Mouse (Mus musculus): ENCODE measurements at regions not wholly inside any gene's neighbourhood (a gene's known extent, or its start where the extent isn't known, plus 50 kb on each side); places are given as distances from the start of the nearest gene placed in this dataset.
A peak's percentile ranks its signal among the peaks of the same experiment; 100 is the strongest.

GRCm38 (mm10) chr15:56604266-56604665 is 873.2 kb downstream of the Slc22a22 start:
- DNase-seq: no peak

DNA sequence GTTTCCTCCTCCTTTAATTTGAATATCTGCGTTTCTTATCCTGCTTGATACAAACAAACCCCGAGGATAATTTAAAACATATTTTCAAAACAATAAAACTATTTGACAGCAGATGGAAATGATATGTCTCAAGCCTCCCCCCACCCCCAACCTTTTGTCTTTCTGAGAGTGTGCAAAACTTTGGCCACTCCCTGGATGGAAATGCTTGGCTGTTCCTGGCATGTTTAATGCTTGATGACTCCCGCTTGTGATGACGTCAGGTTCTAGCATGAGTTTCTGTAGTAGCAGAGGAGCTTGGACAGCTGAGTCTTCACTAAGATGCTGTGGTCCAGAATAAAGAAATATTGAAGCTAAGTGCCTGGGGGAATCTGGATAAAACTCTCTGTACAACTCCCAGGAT is 884.8 kb downstream of the Slc22a22 start:
- DNase-seq: no peak

DNA sequence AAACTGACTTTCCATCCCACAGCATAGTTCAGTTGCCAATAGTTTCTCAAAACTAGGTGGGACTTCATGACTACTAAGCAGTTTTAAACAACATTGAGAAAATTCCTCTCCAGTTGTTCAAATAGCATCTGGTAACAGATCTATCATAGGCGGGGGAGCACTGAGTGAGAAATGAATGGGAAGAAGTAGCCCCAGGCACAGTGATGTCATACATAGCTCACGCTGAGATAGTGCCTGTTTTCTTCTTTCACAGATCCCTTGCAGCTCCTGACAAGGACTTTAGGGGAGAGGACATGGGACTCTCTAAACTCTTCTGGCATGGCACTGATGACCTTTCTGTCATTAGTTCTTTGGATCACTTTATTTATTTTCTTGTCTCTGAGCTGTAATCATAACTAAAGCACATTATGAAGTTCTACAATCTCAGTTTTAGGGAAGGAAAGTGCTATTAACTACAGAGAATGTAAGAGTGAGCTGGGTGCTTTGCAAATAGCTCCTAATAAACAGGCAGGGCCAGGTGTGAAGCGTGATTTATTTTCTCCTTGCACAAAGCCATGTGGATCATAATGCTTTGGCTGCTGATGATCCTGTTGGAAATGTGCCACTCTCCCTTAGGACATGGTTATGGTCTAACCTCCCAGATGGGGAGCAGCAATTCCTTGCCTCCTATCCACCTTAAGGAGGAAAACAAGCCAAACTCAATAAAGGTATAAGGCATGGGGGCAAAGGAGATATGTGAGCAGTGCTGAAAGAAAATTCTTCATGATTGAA is 896.5 kb downstream of the Slc22a22 start:
- DNase-seq: no peak

- DNase-seq: no peak
Measured at GRCm38 (mm10) chr15:56563192-56563591, 914.2 kb downstream of the Slc22a22 start.

DNA sequence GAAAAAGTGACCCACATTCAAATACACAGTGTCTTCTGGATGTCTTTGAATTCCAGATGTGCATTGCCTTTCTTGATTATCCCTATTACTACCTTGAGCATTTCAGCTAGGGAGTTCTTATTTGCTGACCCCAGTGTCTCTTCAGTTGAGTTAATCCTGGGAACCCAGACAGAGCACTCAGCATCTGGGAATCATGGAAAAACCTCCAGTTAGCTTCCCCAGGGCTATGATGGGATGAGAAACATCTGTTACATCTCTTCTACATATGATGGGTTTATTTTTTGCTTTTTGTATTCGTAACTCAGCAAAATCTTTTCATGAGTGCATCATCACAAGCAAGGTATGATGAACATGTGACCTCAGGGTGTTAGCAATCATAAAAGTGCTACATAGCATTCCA is 914.6 kb downstream of the Slc22a22 start:
- DNase-seq: no peak

DNA sequence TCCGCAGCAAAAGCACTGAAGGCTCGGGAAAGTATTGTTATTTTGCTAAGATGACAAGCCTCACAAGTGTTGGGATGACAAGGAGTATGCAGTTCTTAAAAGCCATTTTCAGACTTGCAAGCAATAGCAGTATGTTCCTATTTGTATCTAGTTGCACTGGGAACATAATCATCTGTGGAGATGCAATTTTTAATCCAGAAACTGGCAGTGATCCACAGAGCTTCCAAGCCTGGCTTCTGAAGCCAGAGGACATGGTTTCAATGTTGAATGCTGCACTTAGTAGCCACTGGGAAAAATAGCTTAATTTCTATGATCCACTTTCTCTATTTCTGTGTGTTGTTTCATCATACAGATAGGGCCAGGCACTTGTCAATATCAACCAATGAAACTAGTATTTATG is 915.3 kb downstream of the Slc22a22 start:
- DNase-seq: no peak

DNA sequence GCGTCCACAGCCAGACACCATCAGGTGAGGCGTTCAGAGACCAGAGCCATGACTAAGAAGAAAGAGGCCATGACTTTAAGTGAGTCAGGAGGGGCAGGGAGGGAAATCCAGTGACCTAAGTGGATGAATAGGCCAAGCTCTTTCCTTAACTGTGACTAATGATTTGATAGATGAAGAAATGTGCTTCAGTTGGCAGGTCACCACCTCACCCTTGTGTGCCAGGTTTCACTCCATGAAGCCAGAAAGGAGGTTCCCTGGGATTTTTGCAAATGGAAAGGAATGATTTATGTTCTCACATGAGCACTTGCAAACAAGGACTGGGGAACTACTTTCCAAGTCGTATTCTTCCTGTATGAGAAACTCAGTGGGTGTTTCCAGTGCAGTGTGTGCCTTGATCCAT is 923.0 kb downstream of the Slc22a22 start:
- DNase-seq: peak; percentile 4 to 21

DNA sequence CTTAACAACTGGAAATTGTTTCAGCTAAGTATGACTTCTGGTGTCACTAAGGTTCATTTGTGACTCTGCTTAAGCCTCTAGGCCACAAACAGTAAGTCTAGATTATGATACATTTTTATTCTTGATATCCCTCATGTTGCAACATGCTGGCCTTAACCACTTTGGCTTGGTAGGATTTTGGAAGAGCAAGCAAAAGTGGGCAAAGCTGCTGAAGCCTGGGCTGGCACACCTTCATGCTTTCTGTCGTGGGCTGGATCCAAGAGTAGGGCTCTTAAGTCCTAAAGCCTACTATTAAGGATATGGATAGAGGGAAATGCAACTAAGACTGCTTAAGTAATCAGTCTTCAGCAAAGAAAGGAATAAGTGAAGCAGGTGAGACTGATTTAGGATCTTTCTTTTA is 923.6 kb downstream of the Slc22a22 start:
- no peak for DNase-seq

GRCm38 (mm10) chr15:56531529-56531928 is 945.9 kb downstream of the Slc22a22 start:
- DNase-seq: no peak

DNA sequence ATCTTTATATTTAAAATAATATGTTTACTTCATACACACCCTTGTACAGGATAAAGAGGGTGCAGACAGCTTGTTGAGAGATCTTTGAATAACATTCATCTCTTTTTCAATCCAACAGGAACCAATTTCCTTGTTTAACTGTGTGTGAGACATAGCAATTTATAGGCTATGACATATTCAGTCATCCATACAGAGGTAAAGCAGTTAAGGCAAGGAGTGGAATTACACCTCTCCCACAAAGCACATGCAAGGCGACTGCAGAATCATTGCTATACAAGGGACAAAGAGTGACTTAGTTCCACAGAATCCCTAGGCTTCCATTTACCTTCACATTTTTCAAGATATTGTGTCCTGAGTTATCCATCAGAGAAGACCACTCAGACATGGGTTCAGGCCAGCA is 959.0 kb downstream of the Slc22a22 start:
- no peak for DNase-seq

DNA sequence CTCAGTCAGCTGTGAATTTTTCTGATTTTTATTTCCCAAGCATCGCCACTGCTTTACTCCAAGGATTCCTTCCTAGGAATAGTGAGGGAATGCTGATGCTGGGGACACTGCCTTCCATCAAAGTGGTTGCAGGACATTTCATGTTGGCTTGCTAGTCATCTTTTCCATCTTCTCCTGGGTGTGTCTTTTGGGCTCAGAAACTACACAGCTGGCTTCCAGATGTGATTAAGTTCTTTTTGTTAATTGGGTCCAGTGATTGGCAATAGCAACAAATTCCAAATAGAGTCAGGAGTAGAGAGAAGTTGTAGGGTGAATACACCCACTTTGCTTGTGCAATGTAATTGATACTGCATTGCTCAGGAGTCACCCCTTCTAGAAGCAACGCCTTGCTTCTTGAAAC is 961.3 kb downstream of the Slc22a22 start:
- DNase-seq: no peak

DNA sequence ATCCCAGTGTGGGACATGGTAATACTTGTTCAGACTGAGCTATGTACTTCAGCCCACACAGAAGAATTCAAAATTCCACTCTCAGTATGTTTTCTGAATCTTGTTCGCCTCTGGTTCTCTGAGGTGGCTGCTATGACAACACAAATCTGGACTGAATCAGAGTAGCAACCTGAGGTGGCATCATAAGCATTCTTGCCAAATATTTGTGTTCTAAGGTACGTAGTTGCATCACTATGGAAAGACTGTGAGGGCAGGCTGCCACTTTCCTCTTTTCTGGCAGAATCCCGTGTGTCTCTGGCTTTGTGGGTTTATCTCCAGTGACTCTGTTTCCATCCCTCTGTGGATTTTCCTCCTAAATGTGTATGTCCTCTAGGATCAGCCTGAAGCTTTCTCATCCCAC is 978.7 kb downstream of the Slc22a22 start:
- no peak for DNase-seq

DNA sequence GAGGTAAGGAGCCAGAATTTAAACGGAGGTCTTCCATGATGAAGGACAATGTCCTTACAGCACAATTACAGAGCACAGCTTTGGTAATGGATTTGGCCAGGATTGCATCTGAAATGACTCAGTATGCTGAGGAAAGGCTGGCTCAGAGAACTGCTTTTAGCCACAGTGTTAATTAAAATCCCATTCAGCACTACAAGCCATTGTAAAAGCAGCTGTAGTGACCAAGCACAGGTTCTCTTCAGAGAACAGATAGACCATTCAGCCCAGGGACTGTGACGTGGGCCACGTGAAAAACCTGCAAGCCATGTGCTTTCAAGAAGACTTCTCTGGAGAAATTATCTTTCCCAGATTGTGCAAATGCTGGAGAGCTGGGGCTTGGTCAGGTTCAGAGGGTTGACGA is 979.7 kb downstream of the Slc22a22 start:
- no peak for DNase-seq

DNA sequence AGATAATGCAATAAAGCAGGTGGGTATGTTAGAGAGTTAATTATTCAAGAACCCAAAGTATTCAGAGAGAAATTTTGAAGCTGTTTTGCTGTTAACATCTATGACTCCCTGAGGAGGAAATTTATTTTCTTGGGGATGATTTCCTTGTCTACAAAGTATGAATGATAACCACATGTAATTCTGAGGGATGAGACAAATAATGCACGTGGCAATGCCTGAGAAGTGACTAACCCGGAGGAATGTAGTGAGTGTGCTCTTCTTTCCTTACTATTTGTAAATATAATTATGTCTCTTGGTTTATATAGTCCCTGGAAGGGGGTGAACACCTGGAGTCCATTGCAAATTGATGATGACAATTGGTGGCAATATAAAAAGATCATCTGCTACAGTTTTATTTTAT is 981.1 kb downstream of the Slc22a22 start:
- no peak for DNase-seq

DNA sequence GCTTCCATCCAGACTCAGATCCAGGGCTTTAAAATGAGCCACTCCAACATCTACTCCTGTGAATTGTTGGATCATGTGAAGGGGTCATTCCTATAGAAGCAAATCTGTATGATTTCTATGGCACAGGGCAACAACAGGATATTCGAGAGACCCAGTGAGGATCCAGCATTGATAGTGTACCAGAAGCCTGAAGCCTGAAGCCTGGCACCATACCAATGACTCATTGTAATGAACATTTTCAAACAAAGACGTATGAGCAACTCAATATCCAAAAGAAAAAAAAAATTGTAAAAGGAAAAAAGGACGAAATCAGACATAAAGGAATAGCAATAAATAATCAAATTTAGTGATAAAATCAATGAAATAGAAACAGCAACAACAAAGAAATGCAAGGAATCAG is 991.5 kb downstream of the Slc22a22 start:
- no peak for DNase-seq

DNA sequence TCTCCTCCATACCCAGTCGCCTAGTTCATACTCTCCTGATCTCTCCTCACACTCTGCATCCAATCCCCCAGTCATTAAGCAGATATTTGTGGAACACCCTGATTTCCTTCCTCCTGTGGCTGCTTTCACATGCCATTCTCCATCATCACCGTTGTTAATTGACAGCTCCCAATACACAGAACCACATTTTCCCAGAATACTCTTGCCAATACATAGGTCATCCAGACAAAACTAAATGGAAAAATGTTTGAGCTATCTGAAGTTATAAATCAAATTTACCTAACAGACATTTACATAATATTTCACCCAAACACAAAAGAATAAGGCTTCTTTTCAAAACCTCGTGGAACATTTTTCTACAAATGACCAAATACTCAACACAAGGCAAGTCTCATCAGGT is 992.7 kb downstream of the Slc22a22 start:
- DNase-seq: no peak

GRCm38 (mm10) chr15:56479682-56480081 is 997.7 kb downstream of the Slc22a22 start:
- DNase-seq: no peak

DNA sequence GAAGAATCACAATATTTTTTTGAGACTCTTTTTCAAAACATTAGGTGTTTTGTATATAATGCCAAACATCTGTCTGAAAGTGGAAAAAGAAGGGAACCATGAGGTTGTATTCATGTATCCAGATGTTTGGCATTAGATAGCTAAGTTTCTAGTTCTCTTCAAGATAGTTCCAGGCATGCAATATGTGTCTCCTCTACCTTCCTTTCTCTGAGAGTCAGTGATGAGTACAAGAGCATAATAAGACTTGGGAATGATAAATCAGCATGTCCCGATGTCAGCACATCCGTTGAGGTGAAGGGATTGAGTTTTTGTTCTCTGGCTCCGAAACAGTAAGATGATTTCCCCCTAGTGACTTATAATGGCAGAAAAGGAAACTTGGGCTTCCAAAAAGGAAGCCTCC is 998.4 kb downstream of the Slc22a22 start:
- DNase-seq: no peak

DNA sequence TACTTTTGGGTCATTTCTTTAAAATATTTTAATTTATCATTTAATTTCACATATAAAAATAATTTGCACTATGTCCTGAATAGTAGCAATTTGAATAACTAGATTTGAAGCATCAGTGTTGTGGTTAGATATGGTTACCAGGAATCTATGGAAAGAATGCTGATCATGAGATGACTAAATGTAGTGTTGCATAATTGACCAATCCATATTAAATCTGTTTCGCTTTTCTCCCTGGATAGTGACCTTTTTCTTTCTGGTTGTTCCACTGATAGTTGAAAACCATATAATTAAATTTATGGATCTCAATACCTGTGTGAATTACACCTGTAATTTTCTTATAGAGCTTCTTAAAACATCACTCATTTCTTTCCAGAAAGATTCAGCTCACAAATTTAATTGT is 1003.7 kb downstream of the Slc22a22 start:
- no peak for DNase-seq

- DNase-seq: peak in 1 of 2 experiments; percentile 25
Measured at GRCm38 (mm10) chr15:56451881-56452280, 1025.5 kb downstream of the Slc22a22 start.

GRCm38 (mm10) chr15:56448015-56448645 is 1029.3 kb downstream of the Slc22a22 start:
- DNase-seq: no peak

DNA sequence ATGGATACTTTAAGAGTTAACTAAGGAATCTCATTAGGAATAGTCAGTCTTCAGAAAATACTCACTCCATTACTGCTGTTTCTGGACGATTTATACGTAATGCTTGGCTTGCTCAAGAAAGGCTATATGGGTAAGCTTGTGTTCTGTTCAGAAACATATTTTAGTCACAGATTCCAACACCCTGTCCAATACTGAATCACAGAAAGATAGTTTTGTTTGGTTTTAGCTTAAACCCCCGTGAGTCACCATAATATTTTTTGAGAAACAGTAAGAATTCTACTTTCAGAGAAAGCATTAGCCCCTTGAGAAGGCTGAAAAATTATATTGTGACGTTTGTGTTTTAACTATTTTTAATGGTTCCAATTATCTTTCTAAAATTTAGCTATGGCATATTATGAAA is 1037.3 kb downstream of the Slc22a22 start:
- DNase-seq: no peak

GRCm38 (mm10) chr15:56438370-56438769 is 1039.1 kb downstream of the Slc22a22 start:
- no peak for DNase-seq

DNA sequence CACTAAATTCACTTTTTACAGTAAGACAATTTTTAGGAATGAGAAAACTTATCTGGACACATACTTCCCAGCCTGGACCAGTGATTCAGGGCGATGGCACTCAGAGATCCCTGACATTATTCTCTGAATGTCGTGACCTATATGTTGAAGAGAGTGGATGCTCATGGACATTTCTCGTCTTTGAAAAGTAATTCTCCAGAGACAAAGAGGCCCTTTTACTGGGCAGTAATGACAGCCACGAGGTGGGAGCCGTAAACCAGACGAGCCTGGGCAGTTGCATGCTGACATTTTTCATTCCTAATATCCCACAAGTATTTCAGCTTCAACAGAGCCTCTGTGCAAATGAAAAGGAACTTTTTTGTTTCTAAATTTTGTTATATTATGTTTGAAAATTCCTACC is 1041.3 kb downstream of the Slc22a22 start:
- no peak for DNase-seq

DNA sequence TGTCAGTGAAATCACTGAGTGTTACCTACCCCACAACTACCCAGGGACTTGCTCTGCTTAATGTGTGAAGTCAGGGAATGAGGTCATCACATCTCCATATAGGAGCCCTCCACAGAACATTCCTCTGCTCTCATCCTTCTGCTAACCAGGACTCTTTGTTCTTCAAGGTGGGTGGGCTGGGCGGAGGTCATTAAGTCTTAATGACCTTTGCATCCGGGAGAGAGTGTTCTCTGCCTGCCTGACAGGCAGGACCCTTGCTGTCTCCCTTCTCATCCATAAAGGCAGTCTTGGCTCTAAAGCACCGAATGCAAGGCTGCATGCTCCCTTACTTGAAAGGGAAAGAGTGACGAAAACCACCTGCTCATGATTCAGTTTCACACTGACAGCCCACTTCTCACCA is 1051.4 kb downstream of the Slc22a22 start:
- DNase-seq: no peak
